Mouse (Mus musculus) forebrain, embryonic 15.5 days (tissue): ENCODE data around the gene Fcrl5. TPM values are rescaled to one million over a fixed set of nuclear protein-coding genes. Genes with fewer than 3 reads are reported as not detected.
A peak's percentile ranks its signal among the peaks of the same experiment; 100 is the strongest.

ENCODE experiments used
- ATAC-seq: fragments of 200-750 bp; cut with Nextera tagmentation; replicated peaks from 2 replicates; pipeline ENCODE4 v1.8.0; 2017; ENCODE audit warnings: mild to moderate bottlenecking, moderate TSS enrichment, moderate library complexity
- H3K27ac ChIP-seq: fragments of 300-500 bp; sonication (generic); replicated peaks from 2 replicates; pipeline ENCODE4 v1.5.1; 2015; ENCODE audit warnings: mild to moderate bottlenecking, inconsistent platforms
- H3K27me3 ChIP-seq: fragments of 300-500 bp; sonication (generic); 2 replicates; pipeline ENCODE4 v1.6.1; 2015; ENCODE audit warnings: inconsistent platforms
- H3K36me3 ChIP-seq: fragments of 300-500 bp; sonication (generic); 2 replicates; pipeline ENCODE4 v1.6.1; 2015; ENCODE audit warnings: mild to moderate bottlenecking, inconsistent platforms
- H3K4me1 ChIP-seq: fragments of 300-500 bp; sonication (generic); 2 replicates; pipeline ENCODE4 v1.6.1; 2015; ENCODE audit warnings: inconsistent platforms
- H3K4me2 ChIP-seq: fragments of 300-500 bp; sonication (generic); replicated peaks from 2 replicates; pipeline ENCODE4 v1.6.1; 2015; ENCODE audit warnings: mild to moderate bottlenecking, inconsistent platforms
- H3K4me3 ChIP-seq: fragments of 300-500 bp; sonication (generic); 2 replicates; pipeline ENCODE4 v1.5.1; 2015; ENCODE audit warnings: mild to moderate bottlenecking, inconsistent platforms
- H3K9ac ChIP-seq: fragments of 300-500 bp; sonication (generic); replicated peaks from 2 replicates; pipeline ENCODE4 v1.6.1; 2015; ENCODE audit warnings: mild to moderate bottlenecking, inconsistent platforms
- H3K9me3 ChIP-seq: fragments of 300-500 bp; sonication (generic); 2 replicates; pipeline ENCODE4 v1.6.1; 2016; ENCODE audit warnings: inconsistent platforms
- WGBS: fragments of 180-500 bp; shearing (Covaris S2); methylation state at CpG from one replicate; pipeline ENCODE4 v1.1.7; 2015; ENCODE audit warnings: mixed read lengths; 5-methylcytosine and 5-hydroxymethylcytosine counted together
- polyA plus RNA-seq: library from polyadenylated mRNA; unstranded; fragments of >200 nt; fragmentation: Nextera tagmentation; extraction: Ambion mirVana; gene quantifications from 2 replicates; pipeline ENCODE4 v1.2.1, GENCODE M21; 2015

Fcrl5 gene
- polyA plus RNA-seq, 1 experiment from 2014 or later = not detected

DNA sequence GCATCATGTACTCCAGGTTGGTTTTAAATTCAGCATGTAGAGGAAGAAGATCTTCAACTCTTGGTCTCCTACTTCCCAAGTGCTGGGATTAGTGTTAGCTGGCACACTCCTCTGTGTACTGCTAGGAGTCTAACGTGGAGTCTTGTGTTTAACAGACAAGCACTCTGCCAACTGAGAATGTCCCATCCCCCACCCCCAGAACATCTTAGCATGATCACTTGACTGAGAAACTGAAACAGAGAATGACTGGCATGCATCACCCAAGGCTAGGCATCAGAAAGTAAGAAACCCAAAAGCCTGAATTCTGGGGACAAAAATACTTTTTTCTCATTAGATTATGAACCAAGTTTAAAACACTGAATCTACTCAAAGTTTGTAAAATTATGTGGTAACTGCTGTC is 86.3 kb downstream of the Fcrl5 start:
- Histone ChIP-seq H3K27me3 (no peaks in the 10 kb centered on the region), H3K4me3 (no peak overlapping the region), H3K9ac (no peak overlapping the region), H3K36me3 (no peaks in the 10 kb centered on the region), H3K9me3 (no peaks in the 10 kb centered on the region), H3K4me1 (peaks cover 12% of the 10 kb centered on the region), H3K27ac (no peak overlapping the region), H3K4me2 (no peak overlapping the region)
- 49% methylated on average over 1 of the region's 1 CpGs for WGBS
- no peak for ATAC-seq

DNA sequence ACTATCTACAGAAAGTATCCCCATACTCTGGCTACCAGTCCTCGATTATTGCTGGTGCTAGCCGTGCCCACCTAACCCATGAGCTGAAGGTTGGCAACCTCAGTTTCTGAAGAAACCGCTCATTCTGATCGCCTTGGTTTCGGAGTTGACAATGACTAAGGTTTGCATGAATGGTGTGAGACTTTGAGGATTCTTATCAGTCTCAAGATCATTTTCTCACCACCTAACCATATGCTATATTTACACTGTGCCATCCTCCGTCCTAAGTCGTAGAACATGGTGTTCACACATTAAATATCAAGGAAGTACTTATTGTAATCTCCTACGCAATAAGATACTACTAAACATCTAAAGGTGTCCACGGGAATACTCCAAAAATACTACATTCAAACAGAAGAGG is 88.1 kb downstream of the Fcrl5 start:
- ATAC-seq = no peak
- H3K4me3 ChIP-seq = no peak overlapping the region
- H3K9ac ChIP-seq = no peak overlapping the region
- no peaks in the 10 kb centered on the region for H3K27me3 ChIP-seq
- H3K4me2 ChIP-seq = no peak overlapping the region
- H3K27ac ChIP-seq = no peak overlapping the region
- peaks cover 16% of the 10 kb centered on the region for H3K4me1 ChIP-seq
- H3K9me3 ChIP-seq = no peaks in the 10 kb centered on the region
- peaks cover 8% of the 10 kb centered on the region for H3K36me3 ChIP-seq
- WGBS = 94% methylated on average over 9 of the region's 9 CpGs

GRCm38 (mm10) chr3:87525043-87525836 is 89.7 kb downstream of the Fcrl5 start, which contains the start of gene Etv3:
Gene Etv3 (plus strand): TSS chr3:87525407.
- peak within 1 kb of the TSS; percentile 80 for H3K4me3 ChIP-seq
- 5% methylated on average over 64 of the region's 64 CpGs for WGBS
- peaks cover 22% of the 10 kb centered on the region for H3K36me3 ChIP-seq
- peak within 1 kb of the TSS; percentile 71 for H3K4me2 ChIP-seq
- H3K4me1 ChIP-seq = peaks cover 16% of the 10 kb centered on the region
- H3K27ac ChIP-seq = peak within 1 kb of the TSS; percentile 81
- ATAC-seq = peak; percentile 100
- peak within 1 kb of the TSS; percentile 95 for H3K9ac ChIP-seq
- no peaks in the 10 kb centered on the region for H3K9me3 ChIP-seq
- no peaks in the 10 kb centered on the region for H3K27me3 ChIP-seq

- Histone ChIP-seq H3K9me3 (no peaks in the 10 kb centered on the region), H3K9ac (peak overlapping the region; percentile 95), H3K4me3 (peak overlapping the region; percentile 80), H3K36me3 (peaks cover 30% of the 10 kb centered on the region), H3K4me1 (peaks cover 16% of the 10 kb centered on the region), H3K4me2 (peak overlapping the region; percentile 71), H3K27ac (peak overlapping the region; percentile 81), H3K27me3 (no peaks in the 10 kb centered on the region)
- WGBS = 7% methylated on average over 27 of the region's 27 CpGs
- ATAC-seq = peak; percentile 62
Observed at GRCm38 (mm10) chr3:87525837-87526570, 90.4 kb downstream of the Fcrl5 start.

- Histone ChIP-seq H3K36me3 (peaks cover 37% of the 10 kb centered on the region), H3K9me3 (no peaks in the 10 kb centered on the region), H3K27me3 (no peaks in the 10 kb centered on the region), H3K27ac (no peak overlapping the region), H3K9ac (no peak overlapping the region), H3K4me3 (no peak overlapping the region), H3K4me1 (peaks cover 16% of the 10 kb centered on the region), H3K4me2 (no peak overlapping the region)
- ATAC-seq = no peak
- 91% methylated on average over 12 of the region's 12 CpGs for WGBS
Observed at GRCm38 (mm10) chr3:87527139-87527538, 91.6 kb downstream of the Fcrl5 start.

DNA sequence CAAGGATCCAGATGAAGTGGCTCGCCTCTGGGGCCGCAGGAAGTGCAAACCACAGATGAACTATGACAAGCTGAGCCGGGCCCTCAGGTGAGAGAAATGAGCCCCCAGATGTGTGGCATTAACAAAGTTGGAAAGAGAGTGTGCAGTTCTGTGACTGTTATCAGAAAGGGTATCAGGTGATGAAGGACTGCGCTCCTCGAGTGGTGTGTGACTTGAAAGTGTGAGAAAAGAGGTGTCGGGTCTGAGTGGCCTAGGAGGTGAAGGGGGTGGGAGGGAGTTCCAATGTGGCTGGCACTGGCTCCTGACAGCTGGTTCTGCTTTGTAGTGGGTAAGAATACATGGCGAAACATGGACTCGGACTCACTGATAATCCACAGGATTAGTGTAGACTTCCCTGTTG is 92.4 kb downstream of the Fcrl5 start:
- peaks cover 46% of the 10 kb centered on the region for H3K36me3 ChIP-seq
- no peaks in the 10 kb centered on the region for H3K9me3 ChIP-seq
- peaks cover 16% of the 10 kb centered on the region for H3K4me1 ChIP-seq
- H3K27me3 ChIP-seq = no peaks in the 10 kb centered on the region
- no peak overlapping the region for H3K9ac ChIP-seq
- WGBS = 94% methylated on average over 8 of the region's 8 CpGs
- H3K4me2 ChIP-seq = no peak overlapping the region
- H3K27ac ChIP-seq = no peak overlapping the region
- H3K4me3 ChIP-seq = no peak overlapping the region
- no peak for ATAC-seq

GRCm38 (mm10) chr3:87528841-87529240 is 93.3 kb downstream of the Fcrl5 start:
- Histone ChIP-seq H3K36me3 (peaks cover 54% of the 10 kb centered on the region), H3K9me3 (no peaks in the 10 kb centered on the region), H3K4me3 (no peak overlapping the region), H3K27ac (no peak overlapping the region), H3K27me3 (no peaks in the 10 kb centered on the region), H3K4me1 (peaks cover 16% of the 10 kb centered on the region), H3K9ac (no peak overlapping the region), H3K4me2 (no peak overlapping the region)
- no peak for ATAC-seq
- 90% methylated on average over 8 of the region's 8 CpGs for WGBS

DNA sequence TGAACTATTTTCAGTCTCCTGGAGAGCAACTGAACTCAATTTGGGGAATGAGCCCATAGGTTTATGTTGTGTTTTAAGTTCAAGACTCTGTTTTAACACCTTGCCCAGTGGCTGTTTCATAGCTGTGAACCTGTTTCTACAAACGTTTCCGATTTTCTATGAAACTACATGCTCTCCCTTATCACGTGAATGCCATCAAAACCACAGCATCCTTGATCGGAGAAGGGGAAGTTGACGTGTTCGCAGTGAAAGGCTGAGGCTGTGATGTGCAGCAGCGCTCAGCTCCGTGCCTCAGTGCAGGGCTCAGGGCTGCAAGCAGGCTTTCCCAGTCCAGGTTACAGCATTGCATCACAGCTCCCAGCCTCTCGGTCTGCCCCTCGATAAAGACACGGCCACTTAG is 94.0 kb downstream of the Fcrl5 start:
- Histone ChIP-seq H3K4me3 (no peak overlapping the region), H3K27ac (no peak overlapping the region), H3K4me2 (no peak overlapping the region), H3K9me3 (no peaks in the 10 kb centered on the region), H3K4me1 (peaks cover 16% of the 10 kb centered on the region), H3K9ac (no peak overlapping the region), H3K36me3 (peaks cover 61% of the 10 kb centered on the region), H3K27me3 (no peaks in the 10 kb centered on the region)
- ATAC-seq = no peak
- 95% methylated on average over 11 of the region's 11 CpGs for WGBS

- no peak overlapping the region for H3K4me3 ChIP-seq
- peaks cover 67% of the 10 kb centered on the region for H3K36me3 ChIP-seq
- H3K9me3 ChIP-seq = no peaks in the 10 kb centered on the region
- no peak overlapping the region for H3K4me2 ChIP-seq
- 93% methylated on average over 3 of the region's 3 CpGs for WGBS
- peaks cover 13% of the 10 kb centered on the region for H3K4me1 ChIP-seq
- ATAC-seq = no peak
- H3K27me3 ChIP-seq = no peaks in the 10 kb centered on the region
- no peak overlapping the region for H3K9ac ChIP-seq
- H3K27ac ChIP-seq = no peak overlapping the region
Observed at GRCm38 (mm10) chr3:87530234-87530633, 94.7 kb downstream of the Fcrl5 start.

DNA sequence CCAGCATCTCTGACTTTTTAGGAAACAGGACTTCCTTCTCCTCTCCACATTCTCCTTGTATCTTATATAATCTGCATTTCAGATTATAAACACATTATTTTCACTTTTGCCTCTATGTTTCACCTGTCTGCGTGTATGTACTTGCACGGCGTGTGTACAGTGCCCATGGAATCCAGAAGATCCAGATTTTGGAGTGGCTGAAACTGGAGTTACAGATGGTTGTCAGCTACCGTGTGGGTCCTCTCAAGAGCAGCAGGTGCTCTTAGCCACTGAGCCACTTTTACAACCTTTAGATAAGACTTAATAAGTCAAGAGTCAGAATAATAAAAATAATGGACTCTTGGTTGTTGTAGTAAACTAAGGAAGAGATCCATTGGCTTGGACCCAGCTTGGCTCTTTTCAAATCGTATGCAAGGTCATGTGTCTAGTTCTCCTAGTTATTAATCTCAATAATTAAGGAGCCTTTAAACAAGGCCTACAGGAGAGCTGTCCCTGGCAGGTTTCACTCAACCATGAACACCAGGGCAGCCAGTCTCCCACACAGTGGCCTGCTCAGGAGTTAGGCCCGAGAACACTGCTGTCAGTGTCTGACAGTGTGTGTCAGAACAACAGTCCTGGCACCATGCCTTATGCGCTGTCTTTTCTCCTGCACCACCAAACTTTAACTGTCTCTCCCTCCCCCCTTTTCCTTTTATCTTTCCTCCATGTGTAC is 98.2 kb downstream of the Fcrl5 start:
- no peak overlapping the region for H3K9ac ChIP-seq
- no peak for ATAC-seq
- H3K36me3 ChIP-seq = peaks cover 88% of the 10 kb centered on the region
- H3K9me3 ChIP-seq = no peaks in the 10 kb centered on the region
- no peaks in the 10 kb centered on the region for H3K27me3 ChIP-seq
- H3K4me2 ChIP-seq = no peak overlapping the region
- no peak overlapping the region for H3K4me3 ChIP-seq
- 91% methylated on average over 7 of the region's 7 CpGs for WGBS
- no peaks in the 10 kb centered on the region for H3K4me1 ChIP-seq
- H3K27ac ChIP-seq = no peak overlapping the region

GRCm38 (mm10) chr3:87538034-87538433 is 102.5 kb downstream of the Fcrl5 start:
- no peak for ATAC-seq
- 91% methylated on average over 10 of the region's 10 CpGs for WGBS
- Histone ChIP-seq H3K27me3 (no peaks in the 10 kb centered on the region), H3K9me3 (no peaks in the 10 kb centered on the region), H3K27ac (no peak overlapping the region), H3K4me1 (no peaks in the 10 kb centered on the region), H3K9ac (no peak overlapping the region), H3K36me3 (peaks cover 50% of the 10 kb centered on the region), H3K4me3 (no peak overlapping the region), H3K4me2 (no peak overlapping the region)
